Mouse (Mus musculus): ENCODE results near the gene Tex2. TPM values are rescaled to one million over a fixed set of nuclear protein-coding genes. Genes with fewer than 3 reads are reported as not detected.
A peak's percentile ranks its signal among the peaks of the same experiment; 100 is the strongest.

Tex2 gene
- polyA plus RNA-seq, 1 experiment from 2014 or later = 12.0 TPM

GRCm38 (mm10) chr11:106511236-106512005 lies 101.8 kb downstream of the Tex2 start:
- H3K4me2 ChIP-seq (ENCODE audit: low read depth, low read length) = no peak overlapping the region
- H3K36me3 ChIP-seq (ENCODE audit: control insufficient read depth, insufficient read depth, low read length) = peaks cover 28% of the 10 kb centered on the region
- no peak overlapping the region for H3K27ac ChIP-seq (replicated peaks; ENCODE audit: low read depth, low read length)
- no peaks in the 10 kb centered on the region for H3K9me3 ChIP-seq (ENCODE audit: control insufficient read depth, low read length)
- H3K4me3 ChIP-seq (ENCODE audit: low read depth, low read length) = no peak overlapping the region
- no peak for DNase-seq (ENCODE audit: low spot score)
- H3K27me3 ChIP-seq (replicated peaks; ENCODE audit: control insufficient read depth, insufficient read depth, low read length) = no peaks in the 10 kb centered on the region
- 83% methylated on average over 14 of the region's 14 CpGs for WGBS
- no peaks in the 10 kb centered on the region for H3K4me1 ChIP-seq (ENCODE audit: control insufficient read depth, insufficient read depth, low read length)
- no peak overlapping the region for H3K9ac ChIP-seq (ENCODE audit: low read depth, low read length)
- ATAC-seq (ENCODE audit: low read depth) = no peak

- 88% methylated on average over 7 of the region's 7 CpGs for WGBS
- Histone ChIP-seq H3K9ac (ENCODE audit: low read depth, low read length) (no peak overlapping the region), H3K9me3 (ENCODE audit: control insufficient read depth, low read length) (no peaks in the 10 kb centered on the region), H3K4me3 (ENCODE audit: low read depth, low read length) (no peak overlapping the region), H3K27me3 (replicated peaks; ENCODE audit: control insufficient read depth, insufficient read depth, low read length) (no peaks in the 10 kb centered on the region), H3K4me2 (ENCODE audit: low read depth, low read length) (no peak overlapping the region), H3K36me3 (ENCODE audit: control insufficient read depth, insufficient read depth, low read length) (peaks cover 34% of the 10 kb centered on the region), H3K27ac (replicated peaks; ENCODE audit: low read depth, low read length) (no peak overlapping the region), H3K4me1 (ENCODE audit: control insufficient read depth, insufficient read depth, low read length) (no peaks in the 10 kb centered on the region)
- DNase-seq (ENCODE audit: low spot score) = no peak
- ATAC-seq (ENCODE audit: low read depth) = no peak
These were observed 105.6 kb downstream of the Tex2 start for GRCm38 (mm10) chr11:106507638-106508037.

GRCm38 (mm10) chr11:106506211-106506610 lies 107.0 kb downstream of the Tex2 start:
- ATAC-seq (ENCODE audit: low read depth) (no peak), DNase-seq (ENCODE audit: low spot score) (no peak)
- H3K9ac ChIP-seq (ENCODE audit: low read depth, low read length) = no peak overlapping the region
- WGBS = 89% methylated on average over 6 of the region's 6 CpGs
- H3K4me3 ChIP-seq (ENCODE audit: low read depth, low read length) = no peak overlapping the region
- H3K36me3 ChIP-seq (ENCODE audit: control insufficient read depth, insufficient read depth, low read length) = peaks cover 32% of the 10 kb centered on the region
- no peaks in the 10 kb centered on the region for H3K27me3 ChIP-seq (replicated peaks; ENCODE audit: control insufficient read depth, insufficient read depth, low read length)
- H3K4me1 ChIP-seq (ENCODE audit: control insufficient read depth, insufficient read depth, low read length) = no peaks in the 10 kb centered on the region
- no peaks in the 10 kb centered on the region for H3K9me3 ChIP-seq (ENCODE audit: control insufficient read depth, low read length)
- no peak overlapping the region for H3K4me2 ChIP-seq (ENCODE audit: low read depth, low read length)
- no peak overlapping the region for H3K27ac ChIP-seq (replicated peaks; ENCODE audit: low read depth, low read length)

GRCm38 (mm10) chr11:106504129-106504528 lies 109.1 kb downstream of the Tex2 start:
- Histone ChIP-seq H3K27me3 (replicated peaks; ENCODE audit: control insufficient read depth, insufficient read depth, low read length) (no peaks in the 10 kb centered on the region), H3K9ac (ENCODE audit: low read depth, low read length) (no peak overlapping the region), H3K36me3 (ENCODE audit: control insufficient read depth, insufficient read depth, low read length) (peaks cover 21% of the 10 kb centered on the region), H3K27ac (replicated peaks; ENCODE audit: low read depth, low read length) (no peak overlapping the region), H3K9me3 (ENCODE audit: control insufficient read depth, low read length) (no peaks in the 10 kb centered on the region), H3K4me1 (ENCODE audit: control insufficient read depth, insufficient read depth, low read length) (peaks cover 4% of the 10 kb centered on the region; the same call in 1 of the 2 replicates), H3K4me3 (ENCODE audit: low read depth, low read length) (no peak overlapping the region), H3K4me2 (ENCODE audit: low read depth, low read length) (no peak overlapping the region)
- ATAC-seq (ENCODE audit: low read depth) (no peak), DNase-seq (ENCODE audit: low spot score) (no peak)

GRCm38 (mm10) chr11:106503425-106503717 lies 109.9 kb downstream of the Tex2 start:
- Histone ChIP-seq H3K27ac (replicated peaks; ENCODE audit: low read depth, low read length) (0 out of 2 replicates have a peak overlapping the region, but pooled peaks have one; percentile 46), H3K4me1 (ENCODE audit: control insufficient read depth, insufficient read depth, low read length) (peaks cover 4% of the 10 kb centered on the region; the same call in 1 of the 2 replicates), H3K9me3 (ENCODE audit: control insufficient read depth, low read length) (no peaks in the 10 kb centered on the region), H3K4me2 (ENCODE audit: low read depth, low read length) (no peak overlapping the region), H3K27me3 (replicated peaks; ENCODE audit: control insufficient read depth, insufficient read depth, low read length) (no peaks in the 10 kb centered on the region), H3K36me3 (ENCODE audit: control insufficient read depth, insufficient read depth, low read length) (peaks cover 16% of the 10 kb centered on the region), H3K4me3 (ENCODE audit: low read depth, low read length) (no peak overlapping the region), H3K9ac (ENCODE audit: low read depth, low read length) (no peak overlapping the region)
- WGBS = 79% methylated on average over 4 of the region's 4 CpGs
- ATAC-seq (ENCODE audit: low read depth) (no peak), DNase-seq (ENCODE audit: low spot score) (no peak)

- Histone ChIP-seq H3K9ac (ENCODE audit: low read depth, low read length) (no peak overlapping the region), H3K4me1 (ENCODE audit: control insufficient read depth, insufficient read depth, low read length) (peaks cover 4% of the 10 kb centered on the region; the same call in 1 of the 2 replicates), H3K9me3 (ENCODE audit: control insufficient read depth, low read length) (no peaks in the 10 kb centered on the region), H3K27ac (replicated peaks; ENCODE audit: low read depth, low read length) (peak overlapping the region; percentile 46), H3K36me3 (ENCODE audit: control insufficient read depth, insufficient read depth, low read length) (peaks cover 11% of the 10 kb centered on the region), H3K4me2 (ENCODE audit: low read depth, low read length) (no peak overlapping the region), H3K27me3 (replicated peaks; ENCODE audit: control insufficient read depth, insufficient read depth, low read length) (no peaks in the 10 kb centered on the region), H3K4me3 (ENCODE audit: low read depth, low read length) (no peak overlapping the region)
- ATAC-seq (ENCODE audit: low read depth) (no peak), DNase-seq (ENCODE audit: low spot score) (no peak)
- 57% methylated on average over 13 of the region's 13 CpGs for WGBS
These were observed 110.4 kb downstream of the Tex2 start for GRCm38 (mm10) chr11:106502631-106503424.

- peak overlapping the region; percentile 100 for H3K27ac ChIP-seq (replicated peaks; ENCODE audit: low read depth, low read length)
- no peaks in the 10 kb centered on the region for H3K27me3 ChIP-seq (replicated peaks; ENCODE audit: control insufficient read depth, insufficient read depth, low read length)
- H3K4me1 ChIP-seq (ENCODE audit: control insufficient read depth, insufficient read depth, low read length) = peaks cover 4% of the 10 kb centered on the region; the same call in 1 of the 2 replicates
- DNase-seq (ENCODE audit: low spot score) = no peak
- no peak for ATAC-seq (ENCODE audit: low read depth)
- no peaks in the 10 kb centered on the region for H3K9me3 ChIP-seq (ENCODE audit: control insufficient read depth, low read length)
- H3K4me2 ChIP-seq (ENCODE audit: low read depth, low read length) = peak overlapping the region; percentile 87
- H3K4me3 ChIP-seq (ENCODE audit: low read depth, low read length) = peak overlapping the region; percentile 99
- peaks cover 9% of the 10 kb centered on the region for H3K36me3 ChIP-seq (ENCODE audit: control insufficient read depth, insufficient read depth, low read length)
- peak overlapping the region; percentile 100 for H3K9ac ChIP-seq (ENCODE audit: low read depth, low read length)
These were observed 111.1 kb downstream of the Tex2 start for GRCm38 (mm10) chr11:106502159-106502505.

- Histone ChIP-seq H3K4me3 (ENCODE audit: low read depth, low read length) (peak overlapping the region; percentile 99), H3K4me1 (ENCODE audit: control insufficient read depth, insufficient read depth, low read length) (peaks cover 4% of the 10 kb centered on the region; the same call in 1 of the 2 replicates), H3K27me3 (replicated peaks; ENCODE audit: control insufficient read depth, insufficient read depth, low read length) (no peaks in the 10 kb centered on the region), H3K4me2 (ENCODE audit: low read depth, low read length) (peak overlapping the region; percentile 87), H3K9ac (ENCODE audit: low read depth, low read length) (peak overlapping the region; percentile 100), H3K27ac (replicated peaks; ENCODE audit: low read depth, low read length) (peak overlapping the region; percentile 100), H3K36me3 (ENCODE audit: control insufficient read depth, insufficient read depth, low read length) (peaks cover 7% of the 10 kb centered on the region), H3K9me3 (ENCODE audit: control insufficient read depth, low read length) (no peaks in the 10 kb centered on the region)
- DNase-seq (ENCODE audit: low spot score) = peak; percentile 90
- peak; percentile 67 for ATAC-seq (ENCODE audit: low read depth)
- 2% methylated on average over 22 of the region's 22 CpGs for WGBS
These were observed 111.7 kb downstream of the Tex2 start for GRCm38 (mm10) chr11:106501308-106502158.

Data from embryonic facial prominence, embryonic 14.5 days (tissue).